Mouse (Mus musculus) hindbrain, postnatal 0 days (tissue): ENCODE measurements around the gene Nfasc. TPM values are rescaled to one million over a fixed set of nuclear protein-coding genes. Genes with fewer than 3 reads are reported as not detected.

Source experiments
- ATAC-seq: fragments of 200-750 bp; cut with Nextera tagmentation; 2 replicates; pipeline ENCODE4 v1.8.0; 2017; ENCODE audit warnings: mild to moderate bottlenecking, moderate TSS enrichment, moderate library complexity
- DNase-seq: peaks from one replicate; pipeline ENCODE4 v3.0.0-alpha.2; 2015; ENCODE audit warnings: low spot score
- H3K27ac ChIP-seq: fragments of 300-500 bp; sonication (generic); 2 replicates; pipeline ENCODE4 v1.5.1; 2014; ENCODE audit warnings: mild to moderate bottlenecking
- H3K27me3 ChIP-seq: fragments of 300-500 bp; sonication (generic); 2 replicates; pipeline ENCODE4 v1.6.1; 2014; ENCODE audit warnings: low read length, mixed read lengths; ENCODE audit not compliant: insufficient read depth
- H3K36me3 ChIP-seq: fragments of 300-500 bp; sonication (generic); 2 replicates; pipeline ENCODE4 v1.6.1; 2014; ENCODE audit warnings: low read length, mixed read lengths; ENCODE audit not compliant: insufficient read depth
- H3K4me1 ChIP-seq: fragments of 300-500 bp; sonication (generic); 2 replicates; pipeline ENCODE4 v1.6.1; 2014; ENCODE audit warnings: antibody characterized with exemption, low read length, mixed read lengths; ENCODE audit not compliant: insufficient read depth
- H3K4me2 ChIP-seq: fragments of 300-500 bp; sonication (generic); 2 replicates; pipeline ENCODE4 v1.6.1; 2014; ENCODE audit warnings: low read depth, mild to moderate bottlenecking, low read length, moderate library complexity, mixed read lengths
- H3K4me3 ChIP-seq: fragments of 300-500 bp; sonication (generic); 2 replicates; pipeline ENCODE4 v1.5.1; 2014; ENCODE audit warnings: low read length
- H3K9ac ChIP-seq: fragments of 300-500 bp; sonication (generic); replicated peaks from 2 replicates; pipeline ENCODE4 v1.6.1; 2014; ENCODE audit warnings: mild to moderate bottlenecking, low read length, moderate library complexity, mixed read lengths
- H3K9me3 ChIP-seq: fragments of 300-500 bp; sonication (generic); 2 replicates; pipeline ENCODE4 v1.6.1; 2016; ENCODE audit warnings: low read length, mixed read lengths
- CTCF ChIP-seq: IDR thresholded peaks from 2 replicates; pipeline ENCODE4 v1.5.1; 2016; ENCODE audit warnings: antibody characterized with exemption, control low read depth, low read depth
- WGBS: fragments of 180-500 bp; shearing (Covaris S2); extraction: QIAGEN DNeasy Blood & Tissue Kit; methylation state at CpG from one replicate; pipeline ENCODE4 v1.1.7; 2014; 5-methylcytosine and 5-hydroxymethylcytosine counted together
- polyA plus RNA-seq: library from polyadenylated mRNA; unstranded; fragments of >200 nt; fragmentation: Nextera tagmentation; extraction: Ambion mirVana; gene quantifications from 2 replicates; pipeline ENCODE4 v1.2.1, GENCODE M21; 2015
- total RNA-seq: library from RNA; depleted of rRNA; stranded (reverse); fragments of >200 nt; gene quantifications from 2 replicates; pipeline ENCODE4 v1.2.3, GENCODE M21; 2014

Gene Nfasc
- total and polyA plus RNA-seq, 2 experiments from 2014 or later: 30.5 to 69.6 TPM

DNA sequence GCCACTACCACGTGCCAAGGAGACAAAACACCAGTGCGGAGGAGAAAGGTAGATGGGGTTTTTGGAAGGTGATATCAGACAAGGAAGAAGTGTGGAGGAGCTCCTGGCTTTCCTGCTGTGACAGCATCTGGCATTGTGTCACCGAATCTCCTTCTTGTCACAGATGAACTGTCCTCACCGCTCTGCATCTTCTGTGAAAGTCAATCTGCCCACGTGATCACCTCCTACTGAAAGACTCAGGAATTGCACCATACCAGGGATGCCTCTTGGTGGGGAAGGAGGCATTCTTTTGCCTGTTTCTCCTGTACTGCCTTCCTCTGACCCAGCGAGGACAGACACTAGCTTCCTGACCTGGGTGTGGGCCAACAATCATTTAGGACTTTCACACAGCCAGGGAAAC, 86.0 kb downstream of the Nfasc start:
- Histone ChIP-seq H3K4me1 (peaks cover 40% of the 10 kb centered on the region), H3K9ac (no peak overlapping the region), H3K4me3 (no peak overlapping the region), H3K27ac (peak overlapping the region; percentile 56; the same call in 1 of the 2 replicates), H3K36me3 (no peaks in the 10 kb centered on the region), H3K9me3 (no peaks in the 10 kb centered on the region), H3K27me3 (no peaks in the 10 kb centered on the region), H3K4me2 (no peak overlapping the region)
- TF ChIP-seq CTCF: peak; percentile 47
- ATAC-seq: no peak
- WGBS: 48% methylated on average over 6 of the region's 6 CpGs
- DNase-seq: peak; percentile 46

DNA sequence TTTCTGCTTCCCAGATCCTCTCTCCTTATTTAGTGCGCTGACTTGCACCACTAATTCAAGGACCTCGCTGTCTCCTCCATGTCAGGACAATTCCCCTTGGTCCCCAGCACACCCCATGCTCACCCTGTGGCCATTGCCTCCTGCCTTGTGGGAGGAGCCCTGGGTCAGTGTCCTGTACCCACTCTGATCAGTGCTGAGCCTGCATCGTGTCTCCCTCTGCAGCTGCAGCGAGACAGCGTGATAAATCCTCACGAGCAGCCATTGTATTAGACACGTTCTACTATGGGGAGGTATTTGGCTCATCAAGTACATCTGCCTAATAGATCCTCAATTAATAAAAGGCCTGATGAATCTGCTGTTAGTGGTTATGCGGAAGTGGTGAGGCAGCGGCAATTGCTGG, 86.8 kb downstream of the Nfasc start:
- 40% methylated on average over 9 of the region's 9 CpGs for WGBS
- TF ChIP-seq CTCF: no peak
- no peaks in the 10 kb centered on the region for H3K36me3 ChIP-seq
- DNase-seq: peak; percentile 18
- no peak overlapping the region for H3K4me2 ChIP-seq
- peak overlapping the region; percentile 56 for H3K27ac ChIP-seq
- ATAC-seq: no peak
- H3K4me1 ChIP-seq: peaks cover 34% of the 10 kb centered on the region
- H3K27me3 ChIP-seq: no peaks in the 10 kb centered on the region
- peak overlapping the region; percentile 30 for H3K9ac ChIP-seq
- no peak overlapping the region for H3K4me3 ChIP-seq
- H3K9me3 ChIP-seq: no peaks in the 10 kb centered on the region

DNA sequence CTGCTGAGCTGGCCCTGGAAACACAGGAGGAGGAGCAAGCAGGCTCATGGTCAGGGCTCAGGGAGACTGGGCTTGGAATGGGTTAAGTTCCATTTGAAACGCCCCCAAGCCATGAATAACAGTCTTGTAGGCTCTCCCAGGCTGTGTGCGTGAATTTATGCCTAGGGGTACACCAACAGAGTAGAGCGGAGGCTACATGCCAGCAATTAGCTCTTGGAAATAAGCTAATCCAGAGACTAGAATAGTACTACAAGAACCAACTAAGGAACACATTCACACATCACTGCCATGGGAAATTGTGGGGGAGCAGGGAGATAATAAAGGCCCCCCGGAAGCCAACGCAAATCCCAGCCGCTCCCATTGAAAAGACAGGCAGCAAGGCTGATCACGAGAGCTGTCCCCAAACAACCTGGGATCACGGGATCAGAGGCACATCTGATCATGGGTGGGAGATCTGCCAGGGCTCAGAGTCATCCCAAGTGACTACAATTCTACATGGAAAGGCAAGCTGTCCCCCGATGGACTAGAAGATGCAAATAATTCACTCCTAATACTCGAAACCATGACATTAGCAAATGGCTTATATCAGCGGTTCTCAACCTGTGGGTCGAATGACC, 87.6 kb downstream of the Nfasc start:
- no peak overlapping the region for H3K4me2 ChIP-seq
- H3K4me1 ChIP-seq: peaks cover 30% of the 10 kb centered on the region
- H3K9me3 ChIP-seq: no peaks in the 10 kb centered on the region
- H3K4me3 ChIP-seq: no peak overlapping the region
- WGBS: 46% methylated on average over 12 of the region's 12 CpGs
- no peaks in the 10 kb centered on the region for H3K36me3 ChIP-seq
- DNase-seq (peak; percentile 55), ATAC-seq (peak; percentile 43; the same call in 1 of the 2 replicates)
- no peak for TF ChIP-seq CTCF
- peak overlapping the region; percentile 36; the same call in 1 of the 2 replicates for H3K27ac ChIP-seq
- H3K27me3 ChIP-seq: no peaks in the 10 kb centered on the region
- no peak overlapping the region for H3K9ac ChIP-seq

DNA sequence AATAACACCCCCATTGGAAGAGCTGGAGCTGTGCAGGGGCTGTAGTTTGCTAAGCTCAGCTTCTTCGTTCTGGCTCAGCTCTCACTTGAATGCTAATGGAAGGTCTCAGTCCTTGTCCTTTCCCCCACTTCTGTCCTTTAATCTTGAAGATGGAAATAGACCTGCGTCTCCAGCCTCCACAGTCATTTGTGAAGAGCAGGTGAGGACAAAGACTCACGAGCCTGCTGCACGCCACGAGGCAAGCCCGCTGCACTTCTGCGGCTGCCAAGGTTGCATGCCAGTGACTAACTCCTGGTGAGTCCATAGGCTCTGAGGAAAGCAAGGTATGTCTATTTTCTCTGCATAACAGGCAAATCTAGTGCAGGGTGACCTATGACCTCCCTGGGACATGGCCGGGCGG, 88.4 kb downstream of the Nfasc start:
- Histone ChIP-seq H3K4me1 (peaks cover 30% of the 10 kb centered on the region), H3K9ac (no peak overlapping the region), H3K27me3 (no peaks in the 10 kb centered on the region), H3K36me3 (no peaks in the 10 kb centered on the region), H3K9me3 (no peaks in the 10 kb centered on the region), H3K27ac (0 out of 2 replicates have a peak overlapping the region, but pooled peaks have one; percentile 20), H3K4me3 (no peak overlapping the region), H3K4me2 (no peak overlapping the region)
- WGBS: 71% methylated on average over 9 of the region's 9 CpGs
- TF ChIP-seq CTCF: no peak
- DNase-seq (no peak), ATAC-seq (no peak)

DNA sequence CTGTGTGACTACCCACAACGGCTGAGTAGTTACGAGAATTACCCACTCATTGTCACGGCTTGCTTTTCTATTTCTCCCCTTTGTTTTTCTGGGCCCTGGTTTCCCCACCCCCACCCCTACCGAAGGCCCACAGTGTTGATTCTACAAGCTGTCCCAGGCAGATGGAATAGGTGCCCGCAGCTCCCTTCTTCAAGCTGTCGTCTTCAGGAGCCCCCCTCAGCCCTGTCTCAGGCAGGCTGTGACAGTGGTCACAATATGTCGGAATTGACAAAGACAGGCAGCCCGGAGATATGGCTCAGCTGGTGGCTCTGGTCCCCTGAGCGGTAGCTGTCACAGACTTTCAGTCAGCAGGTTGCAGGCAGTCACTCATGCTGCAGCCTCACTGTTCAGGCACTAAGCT, 90.9 kb downstream of the Nfasc start:
- no peak overlapping the region for H3K4me2 ChIP-seq
- no peak overlapping the region for H3K4me3 ChIP-seq
- ATAC-seq (peak; percentile 54), DNase-seq (peak; percentile 56)
- no peak for TF ChIP-seq CTCF
- H3K4me1 ChIP-seq: peaks cover 21% of the 10 kb centered on the region
- H3K27me3 ChIP-seq: no peaks in the 10 kb centered on the region
- H3K36me3 ChIP-seq: no peaks in the 10 kb centered on the region
- H3K27ac ChIP-seq: peak overlapping the region; percentile 12
- no peaks in the 10 kb centered on the region for H3K9me3 ChIP-seq
- H3K9ac ChIP-seq: no peak overlapping the region
- 31% methylated on average over 9 of the region's 9 CpGs for WGBS

DNA sequence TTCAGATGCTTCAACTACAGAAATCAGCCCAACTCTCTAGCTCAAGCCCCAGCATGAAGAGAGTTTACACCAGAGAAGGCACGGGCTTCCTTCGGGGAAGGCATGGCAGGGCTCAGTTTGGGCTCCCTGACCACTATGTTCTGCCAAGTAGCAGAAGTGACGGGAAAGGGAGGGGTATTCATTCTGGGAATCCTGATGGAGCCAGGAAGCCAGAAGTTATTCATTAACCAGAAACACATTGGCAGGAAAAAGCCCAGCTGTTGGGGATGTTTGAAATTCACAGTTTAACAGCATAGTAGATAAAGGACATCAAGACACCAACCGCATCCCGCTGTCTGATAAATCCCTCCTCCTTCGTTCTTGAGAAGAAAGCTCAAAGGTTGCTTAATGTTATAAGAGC, 93.6 kb downstream of the Nfasc start:
- no peaks in the 10 kb centered on the region for H3K36me3 ChIP-seq
- H3K4me1 ChIP-seq: no peaks in the 10 kb centered on the region; the same call in 1 of the 2 replicates
- H3K4me2 ChIP-seq: no peak overlapping the region
- 48% methylated on average over 6 of the region's 6 CpGs for WGBS
- ATAC-seq (no peak), DNase-seq (peak; percentile 35)
- H3K27me3 ChIP-seq: no peaks in the 10 kb centered on the region
- TF ChIP-seq CTCF: no peak
- no peak overlapping the region for H3K4me3 ChIP-seq
- H3K9ac ChIP-seq: no peak overlapping the region
- no peaks in the 10 kb centered on the region for H3K9me3 ChIP-seq
- no peak overlapping the region for H3K27ac ChIP-seq

DNA sequence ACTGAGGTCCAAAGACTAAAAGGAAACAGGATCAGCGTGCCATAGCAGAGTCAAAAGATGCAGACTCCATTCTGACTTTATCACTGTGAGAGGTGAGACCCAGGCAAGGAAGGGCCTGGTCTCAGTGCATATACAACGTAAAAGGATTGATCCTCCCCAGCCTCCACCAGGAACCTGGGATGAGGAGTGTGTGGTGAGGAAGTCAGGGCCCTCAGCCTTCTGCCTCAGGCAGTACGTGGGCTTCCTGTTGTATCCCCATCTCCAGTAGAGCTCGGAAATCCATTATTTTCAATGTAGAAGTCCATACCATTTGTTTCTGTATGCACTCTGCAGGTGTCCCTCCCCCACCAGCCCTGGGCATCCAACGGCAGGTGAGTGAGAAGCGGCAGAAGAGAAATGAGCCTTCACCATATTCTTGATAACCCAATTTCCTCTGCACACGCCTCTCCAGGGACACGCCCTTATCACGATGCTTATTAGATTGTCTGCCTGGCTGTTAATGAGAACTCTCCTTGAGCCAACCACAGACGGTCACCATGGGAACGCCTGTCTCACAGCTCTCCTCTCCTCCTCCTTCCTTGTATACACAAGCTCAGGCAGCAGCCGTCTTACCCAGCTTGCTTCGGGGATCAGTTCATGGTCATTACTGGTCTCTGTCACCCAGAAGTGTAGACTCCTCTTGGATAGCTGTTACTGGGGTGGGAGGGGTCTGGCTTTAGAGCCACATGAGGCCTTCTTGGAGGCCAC, 100.4 kb downstream of the Nfasc start:
- H3K4me1 ChIP-seq: peaks cover 21% of the 10 kb centered on the region
- no peaks in the 10 kb centered on the region for H3K36me3 ChIP-seq
- no peaks in the 10 kb centered on the region for H3K27me3 ChIP-seq
- ATAC-seq (peak; percentile 89), DNase-seq (peak; percentile 86)
- no peak overlapping the region for H3K4me2 ChIP-seq
- no peak overlapping the region for H3K4me3 ChIP-seq
- WGBS: 38% methylated on average over 13 of the region's 13 CpGs
- H3K9me3 ChIP-seq: no peaks in the 10 kb centered on the region
- no peak for TF ChIP-seq CTCF
- peak overlapping the region; percentile 65 for H3K27ac ChIP-seq
- H3K9ac ChIP-seq: no peak overlapping the region
